Mouse (Mus musculus) brain, adult 10 weeks (tissue): ENCODE data around the gene Diaph3. TPM values are rescaled to one million over a fixed set of nuclear protein-coding genes. Genes with fewer than 3 reads are reported as not detected.

Experiments used
- polyA plus RNA-seq: library from polyadenylated mRNA; stranded (reverse); fragments of 350-450 nt; fragmentation: Illumina TruSeq; extraction: RNeasy Lipid Tissue Mini Kit (QIAGEN cat#74804); gene quantifications from one replicate; pipeline ENCODE4 v1.2.3, GENCODE M21; 2015; ENCODE audit warnings: low read depth, low replicate concordance

Diaph3 gene
- 5.6 TPM for polyA plus RNA-seq

GRCm38 (mm10) chr14:87140963-87141486 lies at the start of gene Diaph3:
Diaph3 (minus strand) TSS chr14:87141235.

